Mouse (Mus musculus) heart, postnatal 0 days (tissue): ENCODE data around the gene Rapgef1.

Experiments
- CTCF ChIP-seq: IDR thresholded peaks from 2 replicates; pipeline ENCODE4 v1.5.1; 2016; ENCODE audit warnings: antibody characterized with exemption, control low read depth, low read depth
- EP300 ChIP-seq: IDR thresholded peaks from 2 replicates; pipeline ENCODE4 v1.6.1; 2016; ENCODE audit warnings: antibody characterized with exemption, low read depth

DNA sequence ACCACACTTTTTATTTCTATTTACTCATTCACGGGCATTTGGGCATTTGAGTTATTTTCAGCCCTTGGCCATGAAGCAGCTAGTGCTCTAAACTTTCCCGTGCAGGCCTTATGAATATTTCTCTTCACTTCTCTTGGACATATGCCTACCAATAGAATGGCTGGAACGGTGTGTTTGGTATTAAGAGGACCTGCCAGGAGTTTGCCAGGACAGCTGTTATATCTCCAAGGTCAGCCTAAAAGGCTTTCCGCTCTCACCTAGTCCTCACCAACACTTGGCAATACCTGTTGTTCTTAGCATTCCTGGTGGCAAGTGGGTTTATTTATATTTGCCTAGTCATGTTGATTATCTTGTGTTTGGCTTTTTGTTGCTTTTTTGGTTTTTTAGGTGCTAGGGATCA is 56.3 kb downstream of the Rapgef1 start:
- TF ChIP-seq CTCF (no peak), EP300 (no peak)
